Mouse (Mus musculus) cerebral cortex, adult 2 months (tissue): Measurements from ENCODE around the gene Rtn1.

Experiments used
- WGBS: fragments of 180-500 bp; shearing (Covaris S2); methylation state at CpG from one replicate; pipeline ENCODE4 v1.1.7; 2018; 5-methylcytosine and 5-hydroxymethylcytosine counted together

The Rtn1 gene

GRCm38 (mm10) chr12:72374823-72375225 lies 34.0 kb downstream of the Rtn1 start:
- 58% methylated on average over 11 of the region's 11 CpGs for WGBS

GRCm38 (mm10) chr12:72373916-72374615 lies 34.8 kb downstream of the Rtn1 start:
- 34% methylated on average over 17 of the region's 17 CpGs for WGBS

- WGBS, result 84% methylated on average over 5 of the region's 5 CpGs
Observed at GRCm38 (mm10) chr12:72370081-72370480, 38.8 kb downstream of the Rtn1 start.

- WGBS, result 74% methylated on average over 3 of the region's 3 CpGs
Observed at GRCm38 (mm10) chr12:72366763-72367162, 42.1 kb downstream of the Rtn1 start.

GRCm38 (mm10) chr12:72366104-72366437 lies 42.8 kb downstream of the Rtn1 start:
- WGBS, result 54% methylated on average over 2 of the region's 2 CpGs

- 51% methylated on average over 12 of the region's 12 CpGs for WGBS
Observed at GRCm38 (mm10) chr12:72365231-72366103, 43.4 kb downstream of the Rtn1 start.

GRCm38 (mm10) chr12:72364543-72364942 lies 44.3 kb downstream of the Rtn1 start:
- 87% methylated on average over 5 of the region's 5 CpGs for WGBS

- WGBS, result 88% methylated on average over 9 of the region's 9 CpGs
Observed at GRCm38 (mm10) chr12:72361701-72362354, 47.0 kb downstream of the Rtn1 start.

- WGBS, result 73% methylated on average over 5 of the region's 5 CpGs
Observed at GRCm38 (mm10) chr12:72360926-72361615, 47.8 kb downstream of the Rtn1 start.

GRCm38 (mm10) chr12:72359903-72360302 lies 49.0 kb downstream of the Rtn1 start:
- WGBS, result 89% methylated on average over 3 of the region's 3 CpGs

- 60% methylated on average over 11 of the region's 11 CpGs for WGBS
Observed at GRCm38 (mm10) chr12:72357667-72358420, 51.0 kb downstream of the Rtn1 start.

- WGBS, result 35% methylated on average over 1 of the region's 1 CpGs
Observed at GRCm38 (mm10) chr12:72354241-72354640, 54.6 kb downstream of the Rtn1 start.

GRCm38 (mm10) chr12:72353506-72353905 lies 55.3 kb downstream of the Rtn1 start:
- WGBS, result 54% methylated on average over 1 of the region's 1 CpGs

- 80% methylated on average over 8 of the region's 8 CpGs for WGBS
Observed at GRCm38 (mm10) chr12:72348508-72348907, 60.3 kb downstream of the Rtn1 start.

GRCm38 (mm10) chr12:72347184-72347583 lies 61.7 kb downstream of the Rtn1 start:
- 72% methylated on average over 1 of the region's 1 CpGs for WGBS

- WGBS, result 62% methylated on average over 2 of the region's 2 CpGs
Observed at GRCm38 (mm10) chr12:72343639-72344038, 65.2 kb downstream of the Rtn1 start.

- 90% methylated on average over 13 of the region's 13 CpGs for WGBS
Observed at GRCm38 (mm10) chr12:72336009-72336408, 72.8 kb downstream of the Rtn1 start.

GRCm38 (mm10) chr12:72332488-72333013 lies 76.3 kb downstream of the Rtn1 start:
- 60% methylated on average over 5 of the region's 5 CpGs for WGBS

GRCm38 (mm10) chr12:72331912-72332487 lies 76.9 kb downstream of the Rtn1 start:
- WGBS, result 67% methylated on average over 7 of the region's 7 CpGs

GRCm38 (mm10) chr12:72325025-72325424 lies 83.8 kb downstream of the Rtn1 start:
- WGBS, result 63% methylated on average over 5 of the region's 5 CpGs
